Comparison of ENCODE assay signal across 10 mouse cellular contexts in the genomic region with DNA sequence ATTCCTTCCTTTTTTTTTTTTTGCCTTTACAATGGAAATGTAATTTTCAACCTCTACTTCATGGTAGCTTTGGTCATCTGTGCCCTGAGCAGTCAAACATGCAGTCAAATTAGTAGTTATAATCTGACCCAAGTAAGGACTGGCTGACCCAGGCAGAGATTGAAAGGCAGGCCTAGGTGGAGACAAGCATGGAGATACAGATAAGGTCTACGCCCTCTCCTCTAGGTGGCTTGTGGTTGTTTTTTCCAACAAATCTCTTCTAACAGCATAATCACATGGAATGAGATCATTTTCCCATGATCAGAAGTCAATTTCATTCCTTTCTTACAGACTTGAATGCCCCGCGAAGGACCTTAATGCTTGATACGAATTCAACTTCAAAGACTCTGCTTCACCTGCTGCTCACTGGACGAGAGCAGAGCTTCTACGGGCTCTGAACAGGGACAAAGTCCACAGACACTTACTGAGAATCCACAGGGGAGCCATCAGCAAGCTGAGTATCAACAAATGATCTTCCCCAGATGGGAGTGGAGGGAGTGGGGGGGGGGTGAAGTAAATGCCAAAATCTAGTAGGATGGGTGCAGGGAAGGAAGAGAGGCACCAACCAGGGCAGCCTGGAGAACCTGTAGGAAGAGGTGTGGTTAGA. TPM values are rescaled to one million over a fixed set of nuclear protein-coding genes. Genes with fewer than 3 reads are reported as not detected.
DNase-seq lines count a peak whose midpoint lies in the region; ATAC-seq lines count a peak whose summit lies in the region.
"Had no signal": no experiment of that assay in that cellular context is flagged by ENCODE, and none has a peak within 500 bp of the region (broad histone marks: within the 10 kb centered on the region; RNA-seq: fewer than 3 reads in every experiment).

No protein-coding gene starts in this region.

- no peak for DNase-seq in hindbrain, embryonic 11.5 days (ENCODE audit: low spot score)
- DNase-seq in neural tube, embryonic 10.5 days (ENCODE audit: extremely low spot score, low spot score) = no peak
- no peak for DNase-seq in right cerebral cortex, postnatal 14 days
- DNase-seq in thymus, postnatal 25 days = no peak
- DNase-seq: cerebellum, postnatal 36 days; heart, postnatal 36 days had no signal

- H3K9ac ChIP-seq in hindbrain, embryonic 16.5 days (ENCODE audit: low read depth, low read length) = no peak overlapping the region
- H3K9ac ChIP-seq in hindbrain, embryonic 11.5 days (ENCODE audit: low read depth, low read length) = no peak overlapping the region
- H3K9ac ChIP-seq in neural tube, embryonic 13.5 days = no peak overlapping the region
- H3K9ac ChIP-seq in liver, embryonic 12.5 days = no peak overlapping the region

- H3K27ac ChIP-seq in hindbrain, embryonic 16.5 days (ENCODE audit: low read depth, low read length) = no peak overlapping the region
- H3K27ac ChIP-seq in hindbrain, embryonic 11.5 days (ENCODE audit: low read depth, low read length) = no peak overlapping the region
- no peak overlapping the region for H3K27ac ChIP-seq in neural tube, embryonic 13.5 days (replicated peaks)
- H3K27ac ChIP-seq in liver, embryonic 12.5 days = no peak overlapping the region

- H3K4me3 ChIP-seq in hindbrain, embryonic 16.5 days (ENCODE audit: low read length) = no peak overlapping the region
- H3K4me3 ChIP-seq in hindbrain, embryonic 11.5 days (ENCODE audit: low read depth, low read length) = no peak overlapping the region
- peak overlapping the region; percentile 56; the same call in 1 of the 2 replicates for H3K4me3 ChIP-seq in neural tube, embryonic 13.5 days
- no peak overlapping the region; the same call in 1 of the 2 replicates for H3K4me3 ChIP-seq in liver, embryonic 12.5 days
- H3K4me3 ChIP-seq: erythroblast, embryonic 14.5 days had no signal

- peaks cover 5% of the 10 kb centered on the region for H3K4me1 ChIP-seq in hindbrain, embryonic 16.5 days (ENCODE audit: control insufficient read depth, insufficient read depth, low read depth, low read length)
- no peaks in the 10 kb centered on the region for H3K4me1 ChIP-seq in hindbrain, embryonic 11.5 days (replicated peaks; ENCODE audit: control insufficient read depth, insufficient read depth, low read length)
- peaks cover 23% of the 10 kb centered on the region for H3K4me1 ChIP-seq in neural tube, embryonic 13.5 days (replicated peaks)
- H3K4me1 ChIP-seq in liver, embryonic 12.5 days = peaks cover 39% of the 10 kb centered on the region

- H3K9me3 ChIP-seq in hindbrain, embryonic 16.5 days (ENCODE audit: control insufficient read depth, low read length) = no peaks in the 10 kb centered on the region
- no peaks in the 10 kb centered on the region for H3K9me3 ChIP-seq in hindbrain, embryonic 11.5 days (ENCODE audit: control insufficient read depth, low read length)
- H3K9me3 ChIP-seq in neural tube, embryonic 13.5 days = no peaks in the 10 kb centered on the region
- H3K9me3 ChIP-seq in liver, embryonic 12.5 days (replicated peaks) = no peaks in the 10 kb centered on the region

- no peaks in the 10 kb centered on the region for H3K36me3 ChIP-seq in hindbrain, embryonic 16.5 days (ENCODE audit: control insufficient read depth, insufficient read depth, low read length)
- H3K36me3 ChIP-seq in hindbrain, embryonic 11.5 days (ENCODE audit: control insufficient read depth, insufficient read depth, low read length) = no peaks in the 10 kb centered on the region
- no peaks in the 10 kb centered on the region for H3K36me3 ChIP-seq in neural tube, embryonic 13.5 days
- no peaks in the 10 kb centered on the region for H3K36me3 ChIP-seq in liver, embryonic 12.5 days

- H3K27me3 ChIP-seq in hindbrain, embryonic 16.5 days (replicated peaks; ENCODE audit: control insufficient read depth, insufficient read depth, low read length) = peaks cover 9% of the 10 kb centered on the region
- peaks cover 15% of the 10 kb centered on the region for H3K27me3 ChIP-seq in hindbrain, embryonic 11.5 days (ENCODE audit: control insufficient read depth, insufficient read depth, low read length)
- H3K27me3 ChIP-seq in neural tube, embryonic 13.5 days = peaks cover 27% of the 10 kb centered on the region
- peaks cover 46% of the 10 kb centered on the region for H3K27me3 ChIP-seq in liver, embryonic 12.5 days (replicated peaks)

- peak overlapping the region; percentile 92 for H3K4me2 ChIP-seq in hindbrain, embryonic 16.5 days (ENCODE audit: low read length)
- no peak overlapping the region for H3K4me2 ChIP-seq in hindbrain, embryonic 11.5 days (replicated peaks; ENCODE audit: low read depth, low read length)
- H3K4me2 ChIP-seq in neural tube, embryonic 13.5 days = peak overlapping the region; percentile 88
- peak overlapping the region; percentile 75; the same call in 1 of the 2 replicates for H3K4me2 ChIP-seq in liver, embryonic 12.5 days

- WGBS in hindbrain, embryonic 16.5 days = 58% methylated on average over 6 of the region's 6 CpGs
- 54% methylated on average over 6 of the region's 6 CpGs for WGBS in hindbrain, embryonic 11.5 days
- 54% methylated on average over 6 of the region's 6 CpGs for WGBS in neural tube, embryonic 13.5 days
- 54% methylated on average over 6 of the region's 6 CpGs for WGBS in liver, embryonic 12.5 days (ENCODE audit: insufficient replicate concordance)

- no peak for ATAC-seq in hindbrain, embryonic 16.5 days
- ATAC-seq in hindbrain, embryonic 11.5 days (ENCODE audit: low FRiP score) = no peak
- ATAC-seq in neural tube, embryonic 13.5 days (ENCODE audit: low read depth) = no peak
- ATAC-seq in liver, embryonic 12.5 days = no peak

RNA-seq across cellular contexts. Expression of a gene that starts 1.9 kb away (rescaled TPM):
- 8.4 and 9.8 TPM in 2 replicates for polyA plus RNA-seq in hindbrain, embryonic 16.5 days (2015; fragmentation: Nextera tagmentation; extraction: Ambion mirVana)
- polyA plus RNA-seq in hindbrain, embryonic 11.5 days (2014; fragmentation: Nextera tagmentation; extraction: Ambion mirVana) = 5.3 and 5.4 TPM in 2 replicates
- 10.0 and 10.5 TPM in 2 replicates for polyA plus RNA-seq in neural tube, embryonic 13.5 days (2015; fragmentation: Nextera tagmentation; extraction: Ambion mirVana)
- 5.3 and 7.3 TPM in 2 replicates for polyA plus RNA-seq in liver, embryonic 12.5 days (2016; fragmentation: Nextera tagmentation; extraction: Ambion mirVana)
- polyA plus RNA-seq: erythroblast, embryonic 14.5 days had no signal

RNA-seq across cellular contexts. Expression of a gene that starts 47.7 kb away (rescaled TPM):
- polyA plus RNA-seq in hindbrain, embryonic 16.5 days (2015; fragmentation: Nextera tagmentation; extraction: Ambion mirVana) = 12.6 and 14.2 TPM in 2 replicates
- 26.4 and 26.7 TPM in 2 replicates for polyA plus RNA-seq in hindbrain, embryonic 11.5 days (2014; fragmentation: Nextera tagmentation; extraction: Ambion mirVana)
- polyA plus RNA-seq in neural tube, embryonic 13.5 days (2015; fragmentation: Nextera tagmentation; extraction: Ambion mirVana) = 17.4 and 19.5 TPM in 2 replicates
- 13.4 and 14.1 TPM in 2 replicates for polyA plus RNA-seq in liver, embryonic 12.5 days (2016; fragmentation: Nextera tagmentation; extraction: Ambion mirVana)
